Comparison of ENCODE assay signal across 14 mouse cellular contexts in the genomic region with DNA sequence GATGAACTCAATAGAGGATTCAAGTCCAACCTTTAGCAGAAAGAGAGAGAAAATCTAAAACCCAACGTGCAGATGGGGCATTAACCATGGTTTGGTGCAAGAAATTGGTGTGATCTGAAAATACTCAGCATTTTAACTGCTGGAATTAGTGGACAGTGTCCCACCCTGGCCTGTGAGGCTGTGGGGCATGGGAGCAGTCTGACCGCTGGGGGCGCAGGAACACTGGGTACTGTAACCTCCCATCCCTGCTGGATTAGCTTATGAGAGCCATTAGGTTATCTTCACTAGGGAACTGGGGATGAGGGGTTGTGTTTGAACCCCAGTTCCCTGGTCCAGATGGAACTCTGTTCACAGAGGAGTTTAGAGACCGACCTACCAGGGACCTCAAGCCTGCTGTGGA.
"Had no signal": no experiment of that assay in that cellular context is flagged by ENCODE, and none has a peak within 500 bp of the region (broad histone marks: within the 10 kb centered on the region; RNA-seq: fewer than 3 reads in every experiment).

No protein-coding gene starts in this region.

- H3K4me2 ChIP-seq: kidney, embryonic 15.5 days; limb, embryonic 12.5 days; midbrain, embryonic 11.5 days; midbrain, embryonic 15.5 days; neural tube, embryonic 12.5 days had no signal

- H3K36me3 ChIP-seq: kidney, embryonic 15.5 days; limb, embryonic 12.5 days; midbrain, embryonic 15.5 days; neural tube, embryonic 12.5 days had no signal

- H3K9ac ChIP-seq: kidney, embryonic 15.5 days; limb, embryonic 12.5 days; midbrain, embryonic 15.5 days; neural tube, embryonic 12.5 days had no signal

- H3K9me3 ChIP-seq: kidney, embryonic 15.5 days; limb, embryonic 12.5 days; midbrain, embryonic 15.5 days; neural tube, embryonic 12.5 days had no signal

- H3K27ac ChIP-seq: kidney, embryonic 15.5 days; limb, embryonic 12.5 days; macrophage; midbrain, embryonic 15.5 days; neural tube, embryonic 12.5 days had no signal

- H3K4me3 ChIP-seq: kidney, embryonic 15.5 days; limb, embryonic 12.5 days; megakaryocyte, embryonic 14.5 days; midbrain, embryonic 15.5 days; neural tube, embryonic 12.5 days had no signal

- DNase-seq: kidney, adult 18-20 months; kidney, postnatal 14 days; liver; lung, postnatal 10 days; right cerebral cortex, postnatal 4 days; spleen, adult 18-20 months; thymus, postnatal 36 days had no signal

- H3K4me1 ChIP-seq: megakaryocyte, embryonic 14.5 days; midbrain, embryonic 15.5 days had no signal

- H3K27me3 ChIP-seq: kidney, embryonic 15.5 days; limb, embryonic 12.5 days; midbrain, embryonic 15.5 days; neural tube, embryonic 12.5 days had no signal

- ATAC-seq: midbrain, embryonic 15.5 days had no signal
